Mouse (Mus musculus) embryonic fibroblast, embryonic 13.5 days (primary cell): ENCODE measurements at regions not wholly inside any gene's neighbourhood (a gene's known extent, or its start where the extent isn't known, plus 50 kb on each side); places are given as distances from the start of the nearest gene placed in this dataset.

Source experiments
- CTCF ChIP-seq: IDR thresholded peaks from 2 replicates; pipeline ENCODE4 v1.5.1; 2011; ENCODE audit warnings: mild to moderate bottlenecking, control low read depth, low read length, moderate library complexity, borderline replicate concordance; ENCODE audit not compliant: insufficient read depth
- POLR2A ChIP-seq: IDR thresholded peaks from 2 replicates; pipeline ENCODE4 v1.6.1; 2011; ENCODE audit warnings: low read depth, mild to moderate bottlenecking, control low read depth, low read length, moderate library complexity

- TF ChIP-seq CTCF = no peak
- TF ChIP-seq POLR2A = no peak
Measured at GRCm38 (mm10) chr16:74749006-74749405, 337.4 kb upstream of the Robo2 start.
